Mouse (Mus musculus) NIH3T3 (cell line): ENCODE measurements around the gene Sh2b3.

Experiments used
- DNase-seq: peaks from one replicate; pipeline ENCODE4 v3.0.0-alpha.2; 2012; ENCODE audit warnings: low read depth

The Sh2b3 gene

DNA sequence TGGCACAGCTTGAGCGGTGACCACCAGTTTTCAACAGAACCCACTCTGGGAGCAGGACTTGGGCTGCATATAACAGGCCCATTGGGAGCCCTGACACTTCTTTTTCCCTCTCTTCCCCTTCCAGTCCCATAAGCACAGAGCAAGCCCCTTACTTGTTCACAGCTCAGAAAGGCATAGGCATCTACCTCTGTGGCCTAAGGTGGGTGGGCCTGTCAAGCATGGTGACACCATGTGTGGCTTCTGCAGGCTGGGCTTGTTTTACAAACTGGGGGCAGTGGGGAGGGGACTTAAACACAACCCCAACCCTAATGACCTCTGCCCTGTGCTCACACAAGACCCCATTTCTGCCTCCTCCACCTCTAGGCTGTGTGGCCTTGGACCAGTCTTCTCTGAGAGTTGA is 13.8 kb downstream of the Sh2b3 start:
- DNase-seq, result no peak

- DNase-seq, result no peak
Observed at GRCm38 (mm10) chr5:121822786-121823505, 14.5 kb downstream of the Sh2b3 start.

DNA sequence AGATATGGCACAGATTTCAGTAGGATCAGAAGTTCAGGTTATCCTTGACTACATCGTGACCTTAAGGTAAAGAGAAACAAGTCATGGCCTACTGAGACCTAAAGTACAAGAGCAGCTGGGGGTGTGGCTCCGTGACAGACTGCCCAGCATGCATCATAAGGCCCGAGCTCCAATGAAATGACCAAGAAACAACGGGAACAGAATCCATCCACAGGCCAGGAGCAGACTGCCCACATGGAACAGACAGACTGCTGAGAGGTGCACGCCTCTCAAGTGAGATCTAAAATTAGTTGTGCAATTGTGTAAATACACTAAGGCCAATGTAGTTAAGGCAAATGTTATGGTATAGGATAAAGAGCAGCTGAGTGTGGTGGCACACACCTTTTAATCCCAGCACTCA is 15.9 kb downstream of the Sh2b3 start:
- DNase-seq, result no peak

DNA sequence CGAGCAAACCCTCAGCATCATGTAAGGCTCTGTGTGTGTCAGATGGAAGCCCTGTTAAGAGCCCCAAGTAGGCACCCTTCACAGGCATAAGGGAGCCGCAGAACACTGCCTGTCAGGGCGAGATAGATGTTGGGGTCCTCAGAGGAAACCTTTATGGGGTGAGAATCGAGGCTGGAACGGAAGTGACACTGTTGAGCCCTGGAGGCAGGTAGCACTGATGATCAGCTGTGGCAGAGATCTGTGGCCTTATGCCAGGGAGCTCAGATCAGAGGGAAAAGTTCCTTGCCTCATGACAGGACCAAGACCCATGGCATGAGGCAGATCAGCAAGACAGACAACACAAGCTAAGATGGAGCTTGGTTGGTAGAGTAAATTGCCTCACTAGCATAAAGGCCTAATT is 16.3 kb downstream of the Sh2b3 start:
- DNase-seq, result no peak

GRCm38 (mm10) chr5:121820657-121821056 is 16.8 kb downstream of the Sh2b3 start:
- no peak for DNase-seq

DNA sequence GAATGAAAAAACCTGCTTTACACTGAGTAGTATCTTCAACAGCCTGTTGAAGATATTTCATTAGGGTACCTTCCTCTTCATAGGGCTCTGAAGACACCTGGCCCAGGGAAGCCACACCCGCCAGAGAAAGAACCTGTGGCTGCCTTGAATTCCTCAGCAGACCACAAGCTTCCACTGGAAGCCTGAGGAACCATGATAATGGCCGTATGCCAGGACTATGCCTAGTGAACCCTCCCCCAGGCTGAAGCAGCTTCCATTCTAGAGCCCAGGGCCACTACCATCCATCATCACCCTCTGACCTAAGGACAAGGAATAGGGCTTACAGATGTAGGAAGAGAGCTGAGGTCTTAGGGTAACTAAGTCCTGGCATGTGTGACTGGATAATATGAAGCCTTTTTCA is 17.3 kb downstream of the Sh2b3 start:
- peak; percentile 42 for DNase-seq

GRCm38 (mm10) chr5:121819559-121819958 is 17.9 kb downstream of the Sh2b3 start:
- no peak for DNase-seq

GRCm38 (mm10) chr5:121818862-121819261 is 18.6 kb downstream of the Sh2b3 start:
- no peak for DNase-seq

DNA sequence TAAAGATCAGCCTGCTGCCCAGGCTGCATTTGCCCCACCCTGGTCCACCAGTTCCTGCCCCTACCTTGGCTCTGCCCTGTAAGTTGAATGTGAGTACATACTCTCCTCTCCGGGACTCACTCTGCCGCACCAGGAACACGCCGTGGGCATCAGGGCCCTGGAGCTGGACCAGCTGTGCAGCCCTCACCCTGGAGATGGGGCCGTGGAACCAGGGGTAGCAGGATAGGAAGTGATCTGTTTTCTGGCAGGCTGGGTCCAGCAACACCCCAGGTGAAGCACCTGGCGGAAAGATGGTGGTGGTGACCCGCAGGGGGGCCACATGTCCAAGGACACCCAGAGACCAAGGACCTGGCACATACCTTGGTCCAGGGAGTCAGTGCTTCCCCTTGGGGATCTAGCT is 19.0 kb downstream of the Sh2b3 start:
- no peak for DNase-seq

- DNase-seq, result no peak
Observed at GRCm38 (mm10) chr5:121817551-121817950, 19.9 kb downstream of the Sh2b3 start.

DNA sequence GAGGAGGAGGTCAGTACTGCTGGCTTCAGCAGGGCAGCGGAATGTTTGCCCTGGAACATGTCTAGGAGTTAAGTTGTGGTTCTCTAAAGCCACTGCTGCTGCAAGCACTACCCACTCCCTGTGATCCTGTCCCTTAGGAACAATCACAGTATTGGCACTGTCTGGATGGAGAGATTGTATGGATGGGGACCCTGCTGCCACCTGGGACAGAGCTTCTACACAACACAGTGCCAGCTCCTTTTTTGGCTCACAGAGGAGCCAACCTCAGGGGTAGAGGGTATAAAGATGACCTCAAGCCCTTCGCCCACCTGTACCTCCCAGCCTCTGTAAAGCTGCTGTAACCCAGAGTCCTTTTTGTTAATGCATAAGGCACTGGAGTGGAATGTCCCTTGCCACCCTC is 20.8 kb downstream of the Sh2b3 start:
- no peak for DNase-seq

- no peak for DNase-seq
Observed at GRCm38 (mm10) chr5:121815867-121816380, 21.5 kb downstream of the Sh2b3 start.

GRCm38 (mm10) chr5:121815067-121815466 is 22.4 kb downstream of the Sh2b3 start:
- DNase-seq, result peak; percentile 79

DNA sequence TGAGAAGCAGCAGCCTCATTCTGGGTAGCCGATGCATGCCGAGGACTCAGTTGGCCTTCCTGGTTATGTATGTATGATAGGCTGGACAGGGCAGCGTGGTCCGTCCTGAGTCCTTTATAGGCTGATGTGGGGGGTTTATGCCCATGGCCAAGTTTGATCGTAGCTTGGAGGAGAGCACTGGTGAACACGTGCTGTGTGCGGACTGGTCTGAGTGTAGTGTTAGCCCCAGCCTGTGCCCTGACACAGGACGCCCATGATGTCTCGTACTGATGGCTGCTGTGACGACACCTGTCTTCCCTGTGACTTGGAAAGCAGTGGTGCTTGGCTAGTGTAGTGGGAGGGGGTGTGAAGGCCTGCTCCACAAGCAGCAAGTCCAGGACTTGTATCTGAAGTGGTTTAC is 23.7 kb downstream of the Sh2b3 start:
- no peak for DNase-seq

DNA sequence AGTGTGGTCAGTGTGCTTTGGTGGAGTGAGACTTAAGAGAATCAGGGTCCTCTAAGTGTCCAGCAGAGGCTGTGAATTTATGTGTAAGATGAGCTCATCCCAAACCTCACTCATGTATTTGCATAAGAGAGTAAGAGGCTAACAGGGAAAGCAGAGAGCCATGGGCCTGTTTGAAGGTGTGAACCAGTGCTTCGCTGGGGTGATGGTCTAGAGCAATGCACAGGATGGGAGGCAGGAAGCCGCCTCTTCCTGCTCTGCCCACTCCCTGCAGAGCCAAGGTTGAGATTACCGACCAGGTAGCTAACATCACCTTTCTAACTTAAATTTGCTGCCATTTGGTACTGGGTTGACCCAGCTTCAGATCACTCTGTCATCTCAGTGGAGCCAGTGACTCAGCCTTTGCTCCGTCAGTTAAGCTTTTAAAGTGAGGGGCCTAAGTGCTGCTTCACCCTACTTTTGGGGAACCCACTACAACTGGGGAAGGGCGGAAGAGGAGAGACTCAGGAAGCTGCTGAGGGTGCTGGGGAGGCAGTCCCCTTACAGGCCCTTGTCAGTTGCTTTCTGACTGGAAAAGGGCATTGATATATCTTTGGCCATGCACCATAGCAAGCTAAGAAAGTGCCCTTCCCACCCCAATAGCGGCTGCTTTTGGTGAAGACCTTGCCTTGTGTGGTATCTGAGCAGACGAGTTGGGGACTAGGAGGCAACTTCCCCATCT is 24.8 kb downstream of the Sh2b3 start:
- no peak for DNase-seq

GRCm38 (mm10) chr5:121811485-121811931 is 25.9 kb downstream of the Sh2b3 start:
- DNase-seq, result no peak

GRCm38 (mm10) chr5:121810331-121811151 is 26.9 kb downstream of the Sh2b3 start:
- no peak for DNase-seq

- DNase-seq, result no peak
Observed at GRCm38 (mm10) chr5:121809667-121810224, 27.7 kb downstream of the Sh2b3 start.

- DNase-seq, result no peak
Observed at GRCm38 (mm10) chr5:121808202-121808601, 29.2 kb downstream of the Sh2b3 start.

- peak; percentile 49 for DNase-seq
Observed at GRCm38 (mm10) chr5:121807186-121807585, 30.3 kb downstream of the Sh2b3 start.

DNA sequence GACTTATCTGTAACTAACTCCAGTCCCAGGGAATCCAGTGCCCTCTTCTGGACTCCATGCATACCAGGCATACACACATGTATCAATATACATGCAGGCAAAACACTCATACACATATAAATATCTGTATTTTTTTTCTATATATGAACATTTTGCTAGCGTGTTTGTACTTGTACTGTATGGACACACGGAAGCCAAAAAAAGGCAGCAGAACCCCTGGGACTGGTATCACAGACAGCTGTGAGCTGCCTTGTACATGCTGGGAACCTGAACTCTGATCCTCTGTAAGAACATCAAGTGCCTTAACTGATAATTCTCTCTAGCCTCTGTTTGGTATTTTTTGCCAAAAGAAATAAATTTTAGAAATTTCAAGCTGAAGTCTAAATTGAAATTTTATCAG is 39.0 kb downstream of the Sh2b3 start:
- no peak for DNase-seq

DNA sequence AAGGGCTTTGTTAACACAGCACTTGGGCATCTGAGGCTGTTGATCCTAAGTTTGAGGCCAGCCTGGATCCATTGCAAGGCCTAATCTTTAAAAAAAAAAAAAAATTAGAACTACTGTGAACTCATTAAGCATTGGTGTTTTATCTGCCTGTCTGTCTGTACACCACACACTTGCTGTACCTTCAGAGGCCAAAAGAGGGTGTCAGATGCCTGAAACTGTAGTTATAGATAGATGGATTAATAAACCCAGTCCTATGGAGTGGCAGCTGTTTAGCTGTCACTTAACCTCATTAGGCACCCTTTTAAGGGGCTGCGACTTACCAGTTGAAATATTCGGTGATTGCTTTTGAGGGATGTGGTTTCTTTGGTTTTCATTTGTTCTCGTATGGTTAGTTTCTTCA is 41.6 kb downstream of the Sh2b3 start:
- DNase-seq, result no peak
